Mouse (Mus musculus) olfactory bulb, adult 2 months (tissue): Measurements from ENCODE around the gene Rhox11.

Experiments
- CTCF ChIP-seq: fragments of 200-500 bp; IDR thresholded peaks from 2 replicates; pipeline ENCODE4 v1.5.1; 2012; ENCODE audit warnings: low read depth, mild to moderate bottlenecking, low read length, moderate library complexity; ENCODE audit not compliant: insufficient read depth
- POLR2A ChIP-seq: fragments of 200-500 bp; IDR thresholded peaks from 2 replicates; pipeline ENCODE4 v1.6.1; 2012; ENCODE audit warnings: mild to moderate bottlenecking, low read depth, low read length, moderate library complexity; ENCODE audit not compliant: insufficient read depth

DNA sequence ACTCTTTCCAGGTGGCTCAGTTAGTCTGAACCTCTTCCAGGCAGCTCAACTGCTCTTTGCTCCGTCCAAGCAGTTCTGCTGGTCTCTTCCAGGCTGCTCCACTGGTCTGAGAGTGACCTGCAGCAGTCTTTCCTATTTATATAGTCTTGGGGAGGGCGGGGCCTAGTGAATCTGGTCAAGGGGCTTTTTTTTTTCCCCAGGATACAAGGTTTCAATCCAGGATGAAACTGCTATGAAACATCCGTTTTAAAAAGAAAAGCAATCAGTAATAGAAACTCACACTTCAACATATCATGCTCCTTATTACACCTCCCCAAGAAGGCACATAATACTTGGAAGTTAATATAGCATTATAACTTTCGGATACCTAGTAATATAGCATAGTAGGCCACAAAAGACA is 25.9 kb upstream of the Rhox11 start, which contains the start of gene Rhox12:
- TF ChIP-seq POLR2A (no peak), CTCF (no peak)
